Mouse (Mus musculus): ENCODE data around the gene Zcchc24.

Gene Zcchc24

GRCm38 (mm10) chr14:25774100-25774499, 5.3 kb upstream of the Zcchc24 start:
- DNase-seq, result no peak

GRCm38 (mm10) chr14:25773039-25773438, 4.2 kb upstream of the Zcchc24 start:
- no peak for DNase-seq

GRCm38 (mm10) chr14:25769626-25770306, 927 bp upstream of the Zcchc24 start:
- peak in 1 of 2 experiments; percentile 25 for DNase-seq

- peak; percentile 69 to 71 for DNase-seq
These were observed 462 bp downstream of the Zcchc24 start for GRCm38 (mm10) chr14:25768261-25768893.

GRCm38 (mm10) chr14:25767725-25768203, 1.1 kb downstream of the Zcchc24 start:
- peak; percentile 37 to 41 for DNase-seq

- DNase-seq, result peak in 1 of 2 experiments; percentile 53
These were observed 2.4 kb downstream of the Zcchc24 start for GRCm38 (mm10) chr14:25766441-25766840.

- no peak for DNase-seq
These were observed 2.9 kb downstream of the Zcchc24 start for GRCm38 (mm10) chr14:25765921-25766320.

- DNase-seq, result no peak
These were observed 3.7 kb downstream of the Zcchc24 start for GRCm38 (mm10) chr14:25765146-25765545.

- DNase-seq, result no peak
These were observed 7.7 kb downstream of the Zcchc24 start for GRCm38 (mm10) chr14:25761184-25761583.

GRCm38 (mm10) chr14:25759981-25760537, 8.8 kb downstream of the Zcchc24 start:
- DNase-seq, result no peak

- DNase-seq, result no peak
These were observed 9.3 kb downstream of the Zcchc24 start for GRCm38 (mm10) chr14:25759551-25759950.

GRCm38 (mm10) chr14:25757917-25758316, 10.9 kb downstream of the Zcchc24 start:
- no peak for DNase-seq

- no peak for DNase-seq
These were observed 12.4 kb downstream of the Zcchc24 start for GRCm38 (mm10) chr14:25756385-25756990.

GRCm38 (mm10) chr14:25755541-25755940, 13.3 kb downstream of the Zcchc24 start:
- no peak for DNase-seq

- DNase-seq, result no peak
These were observed 14.0 kb downstream of the Zcchc24 start for GRCm38 (mm10) chr14:25754531-25755484.

GRCm38 (mm10) chr14:25753021-25753420, 15.8 kb downstream of the Zcchc24 start:
- no peak for DNase-seq

GRCm38 (mm10) chr14:25751067-25751466, 17.8 kb downstream of the Zcchc24 start:
- DNase-seq, result no peak

- DNase-seq, result no peak
These were observed 18.3 kb downstream of the Zcchc24 start for GRCm38 (mm10) chr14:25750448-25751015.

GRCm38 (mm10) chr14:25749143-25749909, 19.5 kb downstream of the Zcchc24 start:
- DNase-seq, result no peak

- no peak for DNase-seq
These were observed 20.7 kb downstream of the Zcchc24 start for GRCm38 (mm10) chr14:25747996-25748756.
